Mouse (Mus musculus): Measurements from ENCODE around the gene Gorasp1. TPM values are rescaled to one million over a fixed set of nuclear protein-coding genes. Genes with fewer than 3 reads are reported as not detected.

The Gorasp1 gene
- polyA plus RNA-seq, 1 experiment from 2014 or later = 21.8 TPM

DNA sequence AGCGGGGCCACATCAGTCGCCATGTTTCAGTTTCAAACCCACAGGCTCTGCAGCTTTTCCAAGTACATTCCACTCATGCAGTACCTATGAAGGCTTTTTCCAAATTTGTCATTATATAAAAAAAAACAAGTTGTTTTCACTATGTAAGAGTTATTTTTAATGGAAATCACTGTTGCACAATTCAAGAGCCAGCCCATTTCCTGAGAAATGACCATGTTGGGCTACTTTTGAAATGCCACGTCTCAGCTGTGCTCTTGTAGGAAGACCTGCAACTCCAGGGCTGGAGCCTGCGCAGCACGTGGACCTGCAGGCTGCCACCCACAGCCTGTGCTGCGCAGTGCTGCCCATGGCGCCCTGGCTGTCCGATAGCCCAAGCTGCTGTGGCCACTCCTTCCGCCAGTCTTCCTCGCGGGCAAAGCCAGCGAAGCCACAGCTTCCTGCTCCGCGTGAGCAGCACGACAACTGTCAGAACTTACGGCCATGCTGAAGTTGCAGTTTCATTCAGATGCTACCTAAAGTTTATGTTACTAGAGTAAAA lies 12.2 kb downstream of the Gorasp1 start:
- Histone ChIP-seq H3K36me3 (peaks cover 90% of the 10 kb centered on the region), H3K4me1 (replicated peaks) (no peaks in the 10 kb centered on the region; the same call in 1 of the 2 replicates), H3K9me3 (replicated peaks) (no peaks in the 10 kb centered on the region), H3K27ac (ENCODE audit: poor library complexity, severe bottlenecking) (no peak overlapping the region), H3K27me3 (replicated peaks) (no peaks in the 10 kb centered on the region), H3K4me2 (no peak overlapping the region), H3K4me3 (no peak overlapping the region), H3K9ac (no peak overlapping the region)
- no peak for ATAC-seq (ENCODE audit: insufficient number of reproducible peaks, low FRiP score)
- 89% methylated on average over 16 of the region's 16 CpGs for WGBS

DNA sequence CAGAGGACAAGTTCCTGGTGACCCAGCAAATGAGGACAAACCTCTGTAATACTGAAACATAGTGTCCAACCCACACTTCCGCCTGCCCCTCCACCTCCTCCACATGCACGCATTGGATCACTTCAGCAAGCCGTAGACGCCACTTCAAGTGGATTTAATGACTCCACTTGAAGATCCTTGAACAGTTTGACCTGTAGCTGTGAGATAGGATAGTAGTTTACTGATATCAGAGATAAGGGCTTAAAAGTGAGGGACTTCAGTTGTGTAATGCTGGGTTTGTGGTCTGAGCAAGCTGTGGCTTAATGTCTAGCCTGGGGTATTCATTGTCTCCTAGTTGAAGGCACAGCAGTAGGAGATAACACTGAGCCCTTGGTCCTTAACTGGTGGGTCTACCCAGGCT lies 13.9 kb downstream of the Gorasp1 start:
- H3K4me3 ChIP-seq = no peak overlapping the region
- H3K9ac ChIP-seq = no peak overlapping the region
- no peak overlapping the region for H3K27ac ChIP-seq (ENCODE audit: poor library complexity, severe bottlenecking)
- no peaks in the 10 kb centered on the region; the same call in 1 of the 2 replicates for H3K4me1 ChIP-seq (replicated peaks)
- no peak for ATAC-seq (ENCODE audit: insufficient number of reproducible peaks, low FRiP score)
- no peaks in the 10 kb centered on the region for H3K9me3 ChIP-seq (replicated peaks)
- 52% methylated on average over 4 of the region's 4 CpGs for WGBS
- H3K27me3 ChIP-seq (replicated peaks) = no peaks in the 10 kb centered on the region
- H3K36me3 ChIP-seq = peaks cover 90% of the 10 kb centered on the region
- no peak overlapping the region for H3K4me2 ChIP-seq

DNA sequence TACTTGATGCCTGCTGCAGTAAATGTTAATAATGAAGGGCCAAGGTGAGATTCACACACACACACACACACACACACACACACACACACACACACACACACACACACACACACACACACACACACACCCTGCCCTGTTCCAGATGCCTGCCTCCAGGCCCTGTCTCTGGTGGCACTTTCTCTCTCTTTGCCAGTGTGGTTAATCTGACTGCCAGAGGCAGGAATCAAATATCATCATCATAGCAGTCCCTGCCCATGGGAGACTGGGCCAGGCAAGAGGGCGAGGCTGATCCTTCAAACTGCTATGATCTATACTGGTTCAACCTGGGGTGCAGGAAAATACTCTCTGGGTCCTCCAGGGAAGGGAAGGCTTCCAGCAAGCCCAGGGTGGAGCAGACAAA lies 17.5 kb downstream of the Gorasp1 start:
- Histone ChIP-seq H3K9ac (no peak overlapping the region), H3K27me3 (replicated peaks) (no peaks in the 10 kb centered on the region), H3K9me3 (replicated peaks) (no peaks in the 10 kb centered on the region), H3K36me3 (peaks cover 83% of the 10 kb centered on the region), H3K27ac (ENCODE audit: poor library complexity, severe bottlenecking) (no peak overlapping the region), H3K4me3 (no peak overlapping the region), H3K4me2 (no peak overlapping the region), H3K4me1 (replicated peaks) (no peaks in the 10 kb centered on the region; the same call in 1 of the 2 replicates)
- no peak for ATAC-seq (ENCODE audit: insufficient number of reproducible peaks, low FRiP score)
- WGBS = 87% methylated on average over 1 of the region's 1 CpGs

DNA sequence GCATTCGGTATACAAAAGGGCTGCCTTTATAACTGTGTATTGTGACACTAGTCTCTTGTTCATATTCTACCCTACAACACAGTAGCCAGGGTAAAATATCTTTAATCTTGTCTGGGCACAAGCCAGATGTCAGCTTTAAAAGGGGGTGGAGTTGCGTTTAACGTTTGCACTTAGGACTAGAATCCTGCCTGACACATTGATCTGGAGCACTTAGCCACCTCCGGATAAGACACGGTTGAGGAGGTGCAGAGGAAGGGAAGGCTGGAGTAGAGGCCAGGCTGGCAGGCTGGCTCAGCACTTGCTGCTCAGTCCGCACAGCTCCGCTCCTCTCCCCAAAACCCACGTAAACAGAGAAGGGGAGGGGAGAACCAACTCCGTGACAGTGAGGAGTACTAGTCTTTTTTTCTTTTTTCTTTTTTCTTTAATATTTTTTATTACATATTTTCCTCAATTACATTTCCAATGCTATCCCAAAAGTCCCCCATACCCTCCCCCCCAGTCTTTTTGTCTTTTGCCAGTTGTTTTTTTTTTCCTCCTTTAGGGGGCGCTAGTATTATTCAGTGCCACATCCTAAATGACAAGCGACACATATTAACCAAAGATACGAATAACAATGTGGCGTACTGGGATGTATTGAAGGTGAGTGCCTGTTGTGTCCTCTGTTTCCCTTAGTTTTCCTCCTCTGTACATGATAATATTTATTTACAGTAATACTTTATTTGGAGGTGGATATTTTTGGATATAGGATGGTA lies 24.1 kb downstream of the Gorasp1 start:
- H3K4me1 ChIP-seq (replicated peaks) = no peaks in the 10 kb centered on the region
- H3K27ac ChIP-seq (ENCODE audit: poor library complexity, severe bottlenecking) = no peak overlapping the region
- no peak overlapping the region for H3K9ac ChIP-seq
- no peak overlapping the region for H3K4me3 ChIP-seq
- no peak overlapping the region for H3K4me2 ChIP-seq
- no peaks in the 10 kb centered on the region for H3K27me3 ChIP-seq (replicated peaks)
- ATAC-seq (ENCODE audit: insufficient number of reproducible peaks, low FRiP score) = no peak
- 75% methylated on average over 13 of the region's 13 CpGs for WGBS
- H3K36me3 ChIP-seq = peaks cover 88% of the 10 kb centered on the region
- no peaks in the 10 kb centered on the region for H3K9me3 ChIP-seq (replicated peaks)

DNA sequence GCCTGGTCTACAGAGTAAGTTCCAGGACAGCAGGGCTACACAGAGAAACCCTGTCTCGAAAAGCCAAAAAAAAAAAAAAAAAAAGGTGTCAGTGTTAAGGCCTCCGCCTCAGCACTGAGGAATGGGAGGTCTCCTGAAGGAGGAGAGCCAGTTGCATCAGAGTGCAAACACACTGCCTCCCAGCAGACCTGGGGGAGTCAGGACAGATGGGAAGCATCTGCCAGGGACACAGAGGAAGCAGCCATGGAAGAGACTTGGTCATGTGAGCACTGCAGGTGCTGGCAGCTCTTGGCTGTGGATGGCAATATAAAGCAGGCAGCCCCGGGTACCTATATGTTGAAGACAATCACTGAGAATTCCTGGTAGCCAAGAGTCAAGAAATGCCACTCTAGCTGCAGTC lies 27.4 kb downstream of the Gorasp1 start:
- H3K9me3 ChIP-seq (replicated peaks) = no peaks in the 10 kb centered on the region
- H3K4me2 ChIP-seq = no peak overlapping the region
- H3K36me3 ChIP-seq = peaks cover 92% of the 10 kb centered on the region
- H3K27ac ChIP-seq (ENCODE audit: poor library complexity, severe bottlenecking) = no peak overlapping the region
- no peak for ATAC-seq (ENCODE audit: insufficient number of reproducible peaks, low FRiP score)
- WGBS = 89% methylated on average over 3 of the region's 3 CpGs
- no peak overlapping the region for H3K9ac ChIP-seq
- H3K27me3 ChIP-seq (replicated peaks) = no peaks in the 10 kb centered on the region
- H3K4me3 ChIP-seq = no peak overlapping the region
- H3K4me1 ChIP-seq (replicated peaks) = no peaks in the 10 kb centered on the region

DNA sequence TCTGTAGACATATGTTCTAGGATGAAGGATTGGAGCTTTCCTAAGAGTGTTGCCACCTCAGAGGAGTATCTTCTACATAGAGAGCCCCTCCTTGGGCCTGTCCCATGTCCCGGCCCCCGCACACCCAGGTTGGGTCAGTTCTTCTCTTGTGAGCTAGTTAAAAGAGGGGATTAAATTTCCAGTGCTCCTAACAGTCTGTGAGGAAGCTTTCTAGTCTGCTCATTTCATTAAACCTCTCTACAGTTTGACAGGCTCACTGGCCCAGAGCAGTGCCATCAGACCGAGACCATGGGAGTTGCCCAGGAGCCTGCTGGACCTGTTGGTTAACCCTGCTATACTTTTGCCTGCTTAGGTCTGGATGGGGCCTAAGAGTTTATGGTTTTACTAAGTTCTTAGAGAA lies 28.7 kb downstream of the Gorasp1 start:
- H3K9me3 ChIP-seq (replicated peaks) = no peaks in the 10 kb centered on the region
- no peak overlapping the region for H3K27ac ChIP-seq (ENCODE audit: poor library complexity, severe bottlenecking)
- WGBS = 99% methylated on average over 3 of the region's 3 CpGs
- ATAC-seq (ENCODE audit: insufficient number of reproducible peaks, low FRiP score) = no peak
- no peaks in the 10 kb centered on the region for H3K4me1 ChIP-seq (replicated peaks)
- no peak overlapping the region for H3K4me2 ChIP-seq
- no peaks in the 10 kb centered on the region for H3K27me3 ChIP-seq (replicated peaks)
- peaks cover 92% of the 10 kb centered on the region for H3K36me3 ChIP-seq
- no peak overlapping the region for H3K4me3 ChIP-seq
- H3K9ac ChIP-seq = no peak overlapping the region

DNA sequence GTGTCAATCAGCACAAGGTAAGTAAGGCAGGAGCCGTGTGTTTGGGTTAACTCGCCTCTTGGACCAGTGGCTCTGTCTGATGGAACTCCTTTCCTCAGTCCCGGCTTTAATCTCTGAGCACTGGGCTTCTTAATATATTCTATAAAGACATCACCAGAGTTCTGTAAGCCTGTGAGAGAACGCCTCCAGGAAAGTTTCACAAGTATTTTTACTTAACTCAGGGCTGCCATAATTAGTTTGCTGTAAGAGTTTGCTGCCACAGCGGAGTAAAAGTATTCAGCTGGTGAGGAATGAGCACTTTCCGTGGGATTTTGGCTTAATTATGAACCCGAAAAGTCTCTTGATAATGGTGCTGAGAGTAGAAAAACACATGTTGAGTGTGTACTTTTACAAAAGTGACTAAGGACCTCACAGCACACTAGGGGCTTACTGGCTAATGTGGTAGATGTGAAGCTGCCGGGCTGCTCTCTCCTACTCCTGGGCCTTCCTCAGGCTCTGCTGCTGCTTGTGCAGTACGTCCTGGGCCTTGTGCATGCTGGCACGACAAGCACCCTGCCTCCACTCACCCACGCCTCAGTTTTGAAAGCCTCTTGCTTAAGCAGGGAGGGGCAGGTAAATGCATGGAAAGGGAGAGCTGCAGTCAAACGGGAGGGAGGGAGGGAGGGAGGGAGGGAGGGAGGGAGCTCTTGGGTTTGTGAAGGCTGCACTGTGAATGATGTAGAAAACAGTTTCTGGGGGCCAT lies 34.8 kb downstream of the Gorasp1 start:
- Histone ChIP-seq H3K27me3 (replicated peaks) (no peaks in the 10 kb centered on the region), H3K9me3 (replicated peaks) (no peaks in the 10 kb centered on the region), H3K4me3 (no peak overlapping the region), H3K4me1 (replicated peaks) (no peaks in the 10 kb centered on the region), H3K9ac (no peak overlapping the region), H3K36me3 (peaks cover 54% of the 10 kb centered on the region), H3K27ac (ENCODE audit: poor library complexity, severe bottlenecking) (no peak overlapping the region), H3K4me2 (no peak overlapping the region)
- 86% methylated on average over 11 of the region's 12 CpGs for WGBS
- no peak for ATAC-seq (ENCODE audit: insufficient number of reproducible peaks, low FRiP score)

DNA sequence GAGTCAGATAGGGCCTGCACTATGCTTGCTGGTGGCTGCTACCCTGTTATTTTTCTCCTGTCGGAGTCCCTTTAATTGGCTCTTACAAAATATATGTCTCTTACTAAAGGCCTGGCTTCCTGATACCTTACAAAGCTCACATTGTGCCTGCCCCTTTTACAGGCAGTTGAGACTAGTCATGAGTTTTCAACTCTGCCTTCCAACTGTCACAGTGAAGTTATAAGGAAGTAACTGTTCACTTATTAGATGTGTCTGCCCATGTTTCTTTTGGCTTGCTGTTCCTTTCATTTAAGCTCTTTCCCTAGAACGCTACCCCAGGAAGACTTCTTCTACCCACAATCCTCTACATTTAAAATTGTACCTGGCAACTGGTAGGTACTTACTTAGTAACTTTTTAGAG lies 37.9 kb downstream of the Gorasp1 start:
- ATAC-seq (ENCODE audit: insufficient number of reproducible peaks, low FRiP score) = no peak

DNA sequence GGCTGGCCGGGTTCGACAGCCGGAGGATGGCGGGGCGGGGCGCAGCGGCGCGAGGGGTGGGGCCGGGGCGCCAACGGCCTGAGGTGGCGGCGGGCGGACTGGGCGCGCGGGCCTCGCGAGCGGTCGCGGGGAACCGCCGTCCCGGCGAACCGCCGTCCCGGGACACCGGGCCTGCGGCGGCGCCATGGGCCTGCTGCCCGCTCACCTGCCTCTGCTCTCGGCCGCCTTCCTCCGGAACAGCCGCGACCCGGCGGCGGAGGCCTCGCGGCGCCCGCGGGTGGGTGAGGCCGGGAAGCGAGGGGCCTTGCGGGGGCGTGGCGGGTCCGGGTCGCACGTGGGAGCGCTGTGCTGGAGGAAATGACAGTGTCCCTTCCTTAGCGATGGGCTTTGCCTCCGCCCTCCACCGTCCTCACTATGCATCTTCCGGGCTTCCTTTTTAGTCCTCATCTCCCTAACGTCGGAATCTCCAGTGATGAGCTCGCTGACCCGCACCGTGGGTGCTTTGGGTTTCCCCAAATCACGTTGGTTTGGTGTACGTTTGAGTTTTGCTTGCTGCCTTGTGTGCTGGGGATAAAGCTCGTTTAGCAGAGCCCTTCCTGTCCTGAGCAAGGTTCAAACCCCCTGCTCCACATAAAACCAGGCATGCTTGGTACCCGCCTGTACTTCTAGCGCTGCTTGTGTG lies 42.2 kb downstream of the Gorasp1 start:
- peak overlapping the region; percentile 81; the same call in 1 of the 2 replicates for H3K27ac ChIP-seq (ENCODE audit: poor library complexity, severe bottlenecking)
- H3K4me2 ChIP-seq = peak overlapping the region; percentile 97
- H3K9ac ChIP-seq = peak overlapping the region; percentile 92
- H3K9me3 ChIP-seq (replicated peaks) = no peaks in the 10 kb centered on the region
- WGBS = under 1% methylated on average over 58 of the region's 71 CpGs
- peaks cover 12% of the 10 kb centered on the region for H3K4me1 ChIP-seq (replicated peaks)
- H3K36me3 ChIP-seq = no peaks in the 10 kb centered on the region
- no peaks in the 10 kb centered on the region for H3K27me3 ChIP-seq (replicated peaks)
- ATAC-seq (ENCODE audit: insufficient number of reproducible peaks, low FRiP score) = peak; percentile 87
- peak overlapping the region; percentile 95 for H3K4me3 ChIP-seq

More for the DNA sequence above, 37.9 kb downstream of the Gorasp1 start:
- no peaks in the 10 kb centered on the region for H3K27me3 ChIP-seq (replicated peaks)
- H3K36me3 ChIP-seq = peaks cover 26% of the 10 kb centered on the region
- no peak overlapping the region for H3K4me3 ChIP-seq
- no peak overlapping the region for H3K27ac ChIP-seq (ENCODE audit: poor library complexity, severe bottlenecking)
- no peak overlapping the region for H3K4me2 ChIP-seq
- H3K4me1 ChIP-seq (replicated peaks) = peaks cover 12% of the 10 kb centered on the region
- no peak overlapping the region for H3K9ac ChIP-seq
- 85% methylated on average over 2 of the region's 2 CpGs for WGBS
- no peaks in the 10 kb centered on the region for H3K9me3 ChIP-seq (replicated peaks)

DNA sequence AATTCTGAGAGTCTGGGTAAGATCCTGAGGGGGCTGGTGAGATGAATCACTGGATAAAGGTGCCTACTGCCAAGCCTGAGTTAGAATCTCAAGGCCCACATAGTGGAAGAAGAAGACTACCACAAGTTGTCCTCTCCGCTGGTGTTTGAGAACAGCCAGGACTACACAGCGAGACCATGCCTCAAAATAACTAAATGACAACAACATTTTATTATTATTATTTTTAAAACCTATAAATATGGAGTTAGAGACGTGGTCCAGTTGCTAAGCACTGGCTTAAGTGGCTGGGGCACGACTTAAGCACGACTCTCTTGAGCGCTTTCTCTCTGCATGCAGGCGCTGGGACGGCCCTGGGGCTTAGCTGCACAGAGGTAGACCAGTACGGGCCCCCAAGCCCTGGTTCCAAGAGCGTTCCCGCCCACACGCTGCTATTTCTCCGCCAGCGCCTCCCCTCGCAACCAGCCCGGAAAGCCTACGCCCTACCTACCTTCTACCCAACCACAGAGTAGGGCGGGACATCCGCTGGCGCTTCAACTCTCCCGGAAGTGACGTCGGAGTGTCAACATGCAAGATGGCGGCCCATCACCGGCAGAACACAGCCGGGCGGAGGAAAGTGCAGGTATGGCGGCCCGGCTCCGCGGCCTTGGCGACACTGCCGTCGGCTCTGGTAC lies 42.9 kb downstream of the Gorasp1 start, which contains the start of gene Wdr48:
Wdr48 (plus strand) TSS at position 540 of the 671 bp plus-strand sequence.
- H3K36me3 ChIP-seq = no peaks in the 10 kb centered on the region
- WGBS = 3% methylated on average over 34 of the region's 34 CpGs

More for the DNA sequence above, 42.9 kb downstream of the Gorasp1 start, which contains the start of gene Wdr48:
- Histone ChIP-seq H3K9ac (peak within 1 kb of the TSS; percentile 92), H3K27me3 (replicated peaks) (no peaks in the 10 kb centered on the region), H3K4me2 (peak within 1 kb of the TSS; percentile 97), H3K4me1 (replicated peaks) (peaks cover 12% of the 10 kb centered on the region), H3K4me3 (peak within 1 kb of the TSS; percentile 95), H3K9me3 (replicated peaks) (no peaks in the 10 kb centered on the region), H3K27ac (ENCODE audit: poor library complexity, severe bottlenecking) (peak within 1 kb of the TSS; percentile 81; the same call in 1 of the 2 replicates)
- peak; percentile 98 for ATAC-seq (ENCODE audit: insufficient number of reproducible peaks, low FRiP score)
